Mouse (Mus musculus) hindbrain, embryonic 13.5 days (tissue): ENCODE data around the gene Elavl3. TPM values are rescaled to one million over a fixed set of nuclear protein-coding genes. Genes with fewer than 3 reads are reported as not detected.

Experiments used
- ATAC-seq: fragments of 200-750 bp; cut with Nextera tagmentation; 2 replicates; pipeline ENCODE4 v1.8.0; 2017; ENCODE audit warnings: moderate TSS enrichment; ENCODE audit not compliant: low FRiP score
- H3K27ac ChIP-seq: fragments of 300-500 bp; sonication (generic); 2 replicates; pipeline ENCODE4 v1.5.1; 2015; ENCODE audit warnings: inconsistent platforms, mild to moderate bottlenecking, moderate library complexity
- H3K27me3 ChIP-seq: fragments of 300-500 bp; sonication (generic); 2 replicates; pipeline ENCODE4 v1.6.1; 2015; ENCODE audit warnings: mild to moderate bottlenecking, inconsistent platforms
- H3K36me3 ChIP-seq: fragments of 300-500 bp; sonication (generic); 2 replicates; pipeline ENCODE4 v1.6.1; 2015; ENCODE audit warnings: mild to moderate bottlenecking, inconsistent platforms
- H3K4me1 ChIP-seq: fragments of 300-500 bp; sonication (generic); replicated peaks from 2 replicates; pipeline ENCODE4 v1.6.1; 2015; ENCODE audit warnings: inconsistent platforms
- H3K4me2 ChIP-seq: fragments of 300-500 bp; sonication (generic); 2 replicates; pipeline ENCODE4 v1.6.1; 2015; ENCODE audit warnings: inconsistent platforms, mild to moderate bottlenecking, moderate library complexity
- H3K4me3 ChIP-seq: fragments of 300-500 bp; sonication (generic); 2 replicates; pipeline ENCODE4 v1.5.1; 2015; ENCODE audit warnings: mild to moderate bottlenecking, inconsistent platforms
- H3K9ac ChIP-seq: fragments of 300-500 bp; sonication (generic); 2 replicates; pipeline ENCODE4 v1.6.1; 2015; ENCODE audit warnings: mild to moderate bottlenecking, inconsistent platforms
- H3K9me3 ChIP-seq: fragments of 300-500 bp; sonication (generic); 2 replicates; pipeline ENCODE4 v1.6.1; 2016; ENCODE audit warnings: inconsistent platforms
- WGBS: fragments of 180-500 bp; shearing (Covaris S2); methylation state at CpG from one replicate; pipeline ENCODE4 v1.1.7; 2015; 5-methylcytosine and 5-hydroxymethylcytosine counted together
- polyA plus RNA-seq: library from polyadenylated mRNA; unstranded; fragments of >200 nt; fragmentation: Nextera tagmentation; extraction: Ambion mirVana; gene quantifications from 2 replicates; pipeline ENCODE4 v1.2.1, GENCODE M21; 2015

Elavl3 gene
- polyA plus RNA-seq, 1 experiment from 2014 or later, result 80.6 TPM

- Histone ChIP-seq H3K9ac (no peak overlapping the region), H3K4me2 (no peak overlapping the region), H3K27ac (no peak overlapping the region), H3K36me3 (peaks cover 92% of the 10 kb centered on the region), H3K9me3 (no peaks in the 10 kb centered on the region), H3K27me3 (no peaks in the 10 kb centered on the region), H3K4me1 (peaks cover 25% of the 10 kb centered on the region), H3K4me3 (no peak overlapping the region)
- no peak for ATAC-seq
- 96% methylated on average over 9 of the region's 9 CpGs for WGBS
These were observed 21.4 kb downstream of the Elavl3 start for GRCm38 (mm10) chr9:22030386-22030785.

GRCm38 (mm10) chr9:22028467-22028866, 23.4 kb downstream of the Elavl3 start:
- ATAC-seq, result peak; percentile 40; the same call in 1 of the 2 replicates
- Histone ChIP-seq H3K9ac (no peak overlapping the region), H3K4me3 (no peak overlapping the region), H3K27me3 (no peaks in the 10 kb centered on the region), H3K36me3 (peaks cover 92% of the 10 kb centered on the region), H3K4me1 (peaks cover 19% of the 10 kb centered on the region), H3K27ac (peak overlapping the region; percentile 52; the same call in 1 of the 2 replicates), H3K4me2 (no peak overlapping the region), H3K9me3 (no peaks in the 10 kb centered on the region)
- 18% methylated on average over 7 of the region's 7 CpGs for WGBS

GRCm38 (mm10) chr9:22024592-22024991, 27.2 kb downstream of the Elavl3 start:
- Histone ChIP-seq H3K4me3 (no peak overlapping the region), H3K9ac (no peak overlapping the region), H3K27ac (no peak overlapping the region), H3K36me3 (peaks cover 73% of the 10 kb centered on the region), H3K9me3 (no peaks in the 10 kb centered on the region), H3K27me3 (no peaks in the 10 kb centered on the region), H3K4me1 (peaks cover 19% of the 10 kb centered on the region), H3K4me2 (no peak overlapping the region)
- WGBS, result 43% methylated on average over 8 of the region's 8 CpGs
- no peak for ATAC-seq

- Histone ChIP-seq H3K4me2 (no peak overlapping the region), H3K9me3 (no peaks in the 10 kb centered on the region), H3K36me3 (peaks cover 65% of the 10 kb centered on the region), H3K27me3 (no peaks in the 10 kb centered on the region), H3K27ac (no peak overlapping the region), H3K4me3 (no peak overlapping the region), H3K4me1 (0 out of 2 replicates have a peak, but pooled peaks cover 5% of the 10 kb centered on the region), H3K9ac (no peak overlapping the region)
- ATAC-seq, result no peak
- 75% methylated on average over 7 of the region's 7 CpGs for WGBS
These were observed 34.5 kb downstream of the Elavl3 start for GRCm38 (mm10) chr9:22017208-22017825.

GRCm38 (mm10) chr9:22016245-22016644, 35.6 kb downstream of the Elavl3 start:
- WGBS, result 68% methylated on average over 10 of the region's 10 CpGs

GRCm38 (mm10) chr9:22012731-22013130, 39.1 kb downstream of the Elavl3 start:
- Histone ChIP-seq H3K4me2 (no peak overlapping the region), H3K4me3 (no peak overlapping the region), H3K9me3 (no peaks in the 10 kb centered on the region), H3K27ac (peak overlapping the region; percentile 23; the same call in 1 of the 2 replicates), H3K9ac (no peak overlapping the region), H3K27me3 (no peaks in the 10 kb centered on the region), H3K4me1 (peaks cover 21% of the 10 kb centered on the region; the same call in 1 of the 2 replicates), H3K36me3 (peaks cover 89% of the 10 kb centered on the region)
- peak; percentile 27; the same call in 1 of the 2 replicates for ATAC-seq
- 92% methylated on average over 13 of the region's 13 CpGs for WGBS

More at GRCm38 (mm10) chr9:22016245-22016644, 35.6 kb downstream of the Elavl3 start:
- no peak overlapping the region for H3K9ac ChIP-seq
- no peak overlapping the region for H3K4me3 ChIP-seq
- no peak for ATAC-seq
- peaks cover 73% of the 10 kb centered on the region for H3K36me3 ChIP-seq
- H3K27me3 ChIP-seq, result no peaks in the 10 kb centered on the region
- H3K4me2 ChIP-seq, result no peak overlapping the region
- 0 out of 2 replicates have a peak, but pooled peaks cover 6% of the 10 kb centered on the region for H3K4me1 ChIP-seq
- no peaks in the 10 kb centered on the region for H3K9me3 ChIP-seq
- no peak overlapping the region for H3K27ac ChIP-seq

GRCm38 (mm10) chr9:22011055-22011454, 40.8 kb downstream of the Elavl3 start:
- Histone ChIP-seq H3K4me1 (peaks cover 25% of the 10 kb centered on the region), H3K9ac (no peak overlapping the region), H3K9me3 (no peaks in the 10 kb centered on the region), H3K27me3 (no peaks in the 10 kb centered on the region), H3K36me3 (peaks cover 92% of the 10 kb centered on the region), H3K4me3 (no peak overlapping the region), H3K27ac (peak overlapping the region; percentile 35; the same call in 1 of the 2 replicates), H3K4me2 (no peak overlapping the region)
- WGBS, result 83% methylated on average over 5 of the region's 5 CpGs
- 0 out of 2 replicates have a peak, but pooled peaks have one; percentile 3 for ATAC-seq

- Histone ChIP-seq H3K27me3 (no peaks in the 10 kb centered on the region), H3K9ac (peak overlapping the region; percentile 84), H3K36me3 (peaks cover 57% of the 10 kb centered on the region), H3K4me3 (peak overlapping the region; percentile 68), H3K4me1 (peaks cover 48% of the 10 kb centered on the region), H3K4me2 (peak overlapping the region; percentile 93), H3K9me3 (no peaks in the 10 kb centered on the region), H3K27ac (no peak overlapping the region)
- ATAC-seq, result no peak
- 93% methylated on average over 12 of the region's 12 CpGs for WGBS
These were observed 47.3 kb downstream of the Elavl3 start for GRCm38 (mm10) chr9:22004546-22004945.

- WGBS, result 0% methylated on average over 18 of the region's 18 CpGs
- Histone ChIP-seq H3K27ac (peak overlapping the region; percentile 89), H3K4me3 (peak overlapping the region; percentile 68), H3K36me3 (peaks cover 43% of the 10 kb centered on the region), H3K9ac (peak overlapping the region; percentile 84), H3K4me2 (peak overlapping the region; percentile 93), H3K9me3 (no peaks in the 10 kb centered on the region), H3K4me1 (peaks cover 46% of the 10 kb centered on the region), H3K27me3 (no peaks in the 10 kb centered on the region)
- ATAC-seq, result peak; percentile 23
These were observed 48.7 kb downstream of the Elavl3 start for GRCm38 (mm10) chr9:22003163-22003554.

GRCm38 (mm10) chr9:22002194-22003162, 49.3 kb downstream of the Elavl3 start, which contains the start of the genes Ccdc151 and Prkcsh:
Ccdc151 (minus strand) TSS chr9:22002634.
Prkcsh (plus strand) TSS chr9:22002806.
- H3K4me3 ChIP-seq, result peak within 1 kb of the TSS; percentile 68
- no peaks in the 10 kb centered on the region for H3K27me3 ChIP-seq
- H3K4me2 ChIP-seq, result peak within 1 kb of the TSS; percentile 93
- H3K4me1 ChIP-seq, result peaks cover 46% of the 10 kb centered on the region
- peak within 1 kb of the TSS; percentile 89 for H3K27ac ChIP-seq
- H3K9me3 ChIP-seq, result no peaks in the 10 kb centered on the region
- ATAC-seq, result peak; percentile 99
- H3K9ac ChIP-seq, result peak within 1 kb of the TSS; percentile 84
- WGBS, result 5% methylated on average over 57 of the region's 57 CpGs
- peaks cover 36% of the 10 kb centered on the region for H3K36me3 ChIP-seq

- Histone ChIP-seq H3K4me2 (peak overlapping the region; percentile 60), H3K36me3 (peaks cover 28% of the 10 kb centered on the region), H3K27me3 (no peaks in the 10 kb centered on the region), H3K9ac (no peak overlapping the region), H3K9me3 (no peaks in the 10 kb centered on the region), H3K4me3 (peak overlapping the region; percentile 41), H3K27ac (no peak overlapping the region), H3K4me1 (peaks cover 41% of the 10 kb centered on the region)
- 86% methylated on average over 4 of the region's 4 CpGs for WGBS
- no peak for ATAC-seq
These were observed 50.2 kb downstream of the Elavl3 start for GRCm38 (mm10) chr9:22001633-22002032.

GRCm38 (mm10) chr9:22000296-22000695, 51.5 kb downstream of the Elavl3 start:
- H3K4me1 ChIP-seq, result peaks cover 28% of the 10 kb centered on the region
- H3K27ac ChIP-seq, result no peak overlapping the region
- peaks cover 14% of the 10 kb centered on the region for H3K36me3 ChIP-seq
- H3K9me3 ChIP-seq, result no peaks in the 10 kb centered on the region
- no peak overlapping the region for H3K9ac ChIP-seq
- WGBS, result 95% methylated on average over 6 of the region's 6 CpGs
- no peak for ATAC-seq
- no peaks in the 10 kb centered on the region for H3K27me3 ChIP-seq
- no peak overlapping the region for H3K4me3 ChIP-seq
- no peak overlapping the region for H3K4me2 ChIP-seq
